Mouse (Mus musculus): ENCODE results near the gene Cant1. TPM values are rescaled to one million over a fixed set of nuclear protein-coding genes. Genes with fewer than 3 reads are reported as not detected.

The Cant1 gene
- polyA plus RNA-seq (2012; rRNA removed) = 35.0 and 37.3 TPM in 2 replicates

DNA sequence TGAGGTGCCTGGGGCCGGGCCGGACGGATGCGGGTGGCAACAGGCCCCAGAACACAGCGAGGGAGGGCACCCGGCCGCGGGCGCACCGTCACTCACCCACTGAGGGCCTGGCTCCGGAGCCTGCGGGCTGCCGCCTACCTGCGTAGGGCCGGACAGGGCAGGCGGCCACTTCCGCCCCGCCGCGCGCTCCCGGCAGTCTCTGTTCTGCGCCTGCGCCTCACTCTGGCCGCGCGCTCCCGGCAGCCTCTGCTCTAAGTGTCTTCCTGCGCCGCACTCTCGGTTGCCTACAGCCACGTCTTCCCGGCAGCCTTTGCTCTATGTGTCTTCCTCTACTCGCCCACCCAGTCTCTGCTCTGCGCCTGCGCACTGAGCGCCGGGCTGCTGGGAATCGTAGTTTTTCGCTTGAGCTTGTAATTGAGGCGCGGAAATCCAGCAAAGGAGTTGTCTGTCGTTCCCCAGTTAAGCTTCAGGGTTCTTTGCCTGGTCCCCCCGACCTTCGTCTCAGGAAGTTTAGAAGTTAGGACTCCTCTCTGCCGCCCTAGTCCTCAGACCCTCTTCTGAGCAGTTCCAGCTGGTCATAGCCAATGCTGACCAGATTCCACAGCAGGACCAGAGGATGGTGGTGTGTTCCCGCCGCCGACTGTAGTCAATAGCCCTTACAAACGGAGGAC, at the start of gene Cant1:
Cant1 (minus strand) TSS at position 253 of the 671 bp plus-strand sequence.

DNA sequence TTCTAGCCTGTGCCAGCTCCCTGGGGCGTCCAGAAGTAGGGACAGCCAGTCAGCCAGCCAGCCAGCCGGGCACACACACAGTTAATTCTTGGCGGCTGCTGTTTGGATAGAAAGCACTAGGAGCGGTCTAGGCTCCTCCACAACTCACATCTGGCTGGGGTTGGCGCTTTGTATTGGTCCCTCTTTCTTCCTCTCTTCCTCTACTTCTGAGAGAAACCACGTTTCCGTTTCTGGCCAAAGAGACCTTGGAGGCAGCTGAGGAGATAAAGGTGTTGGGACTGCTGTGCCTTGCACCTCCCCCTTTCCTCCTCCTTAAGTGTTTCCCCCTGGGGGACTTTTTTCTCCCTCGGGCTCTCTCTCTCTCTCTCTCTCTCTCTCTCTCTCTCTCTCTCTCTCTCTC, 9.1 kb upstream of the Cant1 start, which contains the start of gene C1qtnf1:
C1qtnf1 (plus strand) TSS at position 218 of the 400 bp plus-strand sequence.

DNA sequence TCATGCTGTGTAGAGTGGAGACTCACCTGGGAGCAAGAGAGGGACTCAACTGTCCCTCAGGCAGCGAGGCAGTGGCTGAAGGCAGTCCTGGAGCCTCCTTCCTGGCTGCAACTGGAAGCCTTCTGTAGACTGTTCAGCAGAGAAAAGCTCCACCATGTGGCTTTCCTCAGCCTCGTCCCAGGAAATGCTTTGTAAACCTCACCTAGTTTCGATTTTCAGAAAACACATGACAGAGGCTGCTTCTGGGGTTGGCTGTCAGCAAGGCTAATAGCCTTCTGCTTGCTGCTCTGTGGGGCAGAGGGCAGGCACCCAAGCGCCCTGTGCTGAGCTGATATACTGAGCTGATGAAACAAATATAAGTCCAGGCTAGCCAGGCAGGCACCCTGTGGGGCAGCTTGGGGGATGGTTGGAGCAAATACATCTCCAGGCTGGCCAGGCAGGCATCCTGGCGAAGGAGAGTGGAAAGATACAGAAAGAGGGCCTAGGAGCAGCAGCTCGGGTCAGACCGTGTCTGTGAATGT, 17.1 kb downstream of the Cant1 start, which contains the start of gene Lgals3bp:
Lgals3bp (minus strand) TSS at position 333 of the 521 bp plus-strand sequence.

Other genes with a start within 250 kb of the Cant1 start
- 34.8 and 35.3 TPM in 2 replicates for gene Cyth1, start 170.5 kb downstream of the Cant1 start, polyA plus RNA-seq (2012; rRNA removed)
- gene Usp36, start 128.8 kb downstream of the Cant1 start, polyA plus RNA-seq (2012; rRNA removed) = 18.4 and 20.0 TPM in 2 replicates
- gene Cep295nl, start 76.6 kb downstream of the Cant1 start, polyA plus RNA-seq (2012; rRNA removed) = 0.37 and 0.55 TPM in 2 replicates
- gene Timp2, start 63.3 kb downstream of the Cant1 start, polyA plus RNA-seq (2012; rRNA removed) = 63.0 and 89.1 TPM in 2 replicates
- 11.6 and 13.5 TPM in 2 replicates for gene Lgals3bp, start 17.0 kb downstream of the Cant1 start, polyA plus RNA-seq (2012; rRNA removed)
- gene C1qtnf1, start 9.1 kb upstream of the Cant1 start, polyA plus RNA-seq (2012; rRNA removed) = 3.9 and 7.0 TPM in 2 replicates
- 6.0 and 8.7 TPM in 2 replicates for gene Engase, start 57.7 kb upstream of the Cant1 start, polyA plus RNA-seq (2012; rRNA removed)